Mouse (Mus musculus): Measurements from ENCODE around the gene Gpr107. TPM values are rescaled to one million over a fixed set of nuclear protein-coding genes. Genes with fewer than 3 reads are reported as not detected.

Gpr107 gene
- polyA plus RNA-seq, 1 experiment from 2014 or later, result 28.4 TPM

DNA sequence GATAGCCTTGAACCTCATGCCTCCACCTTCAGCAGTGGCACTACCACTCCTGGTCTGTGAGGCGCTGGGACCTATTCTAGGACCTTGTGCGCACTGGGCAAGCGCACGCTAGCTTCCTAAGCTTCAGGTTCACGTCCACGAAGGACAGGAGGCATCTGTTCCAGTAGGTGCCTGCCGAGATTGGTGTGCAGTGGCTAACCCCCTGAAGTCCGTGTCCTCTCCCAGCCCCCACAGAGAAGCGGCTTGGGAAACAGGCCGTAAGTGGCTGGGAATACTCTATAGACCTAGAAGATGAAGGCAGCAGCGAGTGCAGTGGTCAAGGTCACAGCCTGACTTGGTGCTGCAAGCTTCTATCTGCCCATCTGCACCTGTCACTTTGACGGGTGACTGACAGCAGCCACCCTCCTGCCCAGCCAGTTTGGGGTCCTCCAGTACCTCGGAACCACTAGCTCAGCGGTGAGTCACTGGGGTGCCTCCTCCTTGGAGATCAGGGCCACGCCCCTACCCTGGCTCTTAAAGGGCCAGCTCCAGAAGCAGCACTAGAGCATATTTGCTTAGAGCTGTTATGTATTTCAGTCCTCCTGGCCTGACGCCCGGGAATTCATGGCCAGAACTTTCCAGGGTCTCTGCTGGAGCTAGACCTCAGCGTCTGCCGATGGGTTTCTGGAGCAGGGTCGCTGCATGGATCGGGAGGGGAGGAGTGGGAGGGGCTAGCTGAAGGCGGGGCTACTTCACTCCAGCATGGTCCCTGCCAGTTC lies 106.7 kb downstream of the Gpr107 start:
- 13% methylated on average over 22 of the region's 22 CpGs for WGBS
- Histone ChIP-seq H3K36me3 (ENCODE audit: control insufficient read depth, insufficient read depth, low read length) (no peaks in the 10 kb centered on the region), H3K27me3 (ENCODE audit: control insufficient read depth, insufficient read depth, low read length) (no peaks in the 10 kb centered on the region), H3K4me1 (ENCODE audit: control insufficient read depth, insufficient read depth, low read length) (peaks cover 36% of the 10 kb centered on the region), H3K27ac (ENCODE audit: low read depth, low read length) (no peak overlapping the region), H3K4me3 (ENCODE audit: low read depth, low read length) (peak overlapping the region; percentile 36), H3K4me2 (ENCODE audit: low read depth) (peak overlapping the region; percentile 61), H3K9ac (ENCODE audit: low read length) (peak overlapping the region; percentile 5; the same call in 1 of the 2 replicates), H3K9me3 (ENCODE audit: control insufficient read depth, low read length) (no peaks in the 10 kb centered on the region)
- ATAC-seq (ENCODE audit: insufficient read depth, low FRiP score, low TSS enrichment) (peak; percentile 39; the same call in 1 of the 2 replicates), DNase-seq (ENCODE audit: low spot score) (peak; percentile 61)

GRCm38 (mm10) chr2:31259367-31259920 lies 107.3 kb downstream of the Gpr107 start:
- ATAC-seq (ENCODE audit: insufficient read depth, low FRiP score, low TSS enrichment) (peak; percentile 46; the same call in 1 of the 2 replicates), DNase-seq (ENCODE audit: low spot score) (no peak)
- WGBS, result 25% methylated on average over 9 of the region's 9 CpGs
- Histone ChIP-seq H3K27me3 (ENCODE audit: control insufficient read depth, insufficient read depth, low read length) (no peaks in the 10 kb centered on the region), H3K27ac (ENCODE audit: low read depth, low read length) (no peak overlapping the region), H3K4me3 (ENCODE audit: low read depth, low read length) (peak overlapping the region; percentile 36), H3K4me1 (ENCODE audit: control insufficient read depth, insufficient read depth, low read length) (peaks cover 43% of the 10 kb centered on the region), H3K9ac (ENCODE audit: low read length) (peak overlapping the region; percentile 5; the same call in 1 of the 2 replicates), H3K4me2 (ENCODE audit: low read depth) (peak overlapping the region; percentile 61), H3K9me3 (ENCODE audit: control insufficient read depth, low read length) (no peaks in the 10 kb centered on the region), H3K36me3 (ENCODE audit: control insufficient read depth, insufficient read depth, low read length) (no peaks in the 10 kb centered on the region)

DNA sequence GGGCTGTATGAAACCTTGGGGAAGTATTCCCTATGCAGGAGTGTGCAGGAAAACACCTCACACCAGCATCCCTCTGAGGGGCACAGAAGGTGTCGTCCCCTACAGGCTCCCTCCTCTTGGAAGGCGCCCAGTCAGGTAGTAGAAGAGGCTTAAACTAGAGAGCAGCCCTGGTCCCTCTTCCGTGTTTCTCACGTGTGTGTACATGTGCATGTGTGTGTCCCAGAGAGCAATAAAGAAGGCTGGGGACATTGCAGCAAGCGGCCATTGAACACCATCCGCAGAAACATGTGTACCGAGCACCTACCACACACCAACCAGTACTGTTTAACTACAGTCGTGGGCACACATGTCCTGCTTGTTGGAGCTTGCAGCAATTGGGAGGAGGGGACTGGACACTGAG lies 108.4 kb downstream of the Gpr107 start:
- Histone ChIP-seq H3K4me1 (ENCODE audit: control insufficient read depth, insufficient read depth, low read length) (peaks cover 48% of the 10 kb centered on the region), H3K4me2 (ENCODE audit: low read depth) (no peak overlapping the region), H3K27ac (ENCODE audit: low read depth, low read length) (no peak overlapping the region), H3K4me3 (ENCODE audit: low read depth, low read length) (no peak overlapping the region), H3K9ac (ENCODE audit: low read length) (no peak overlapping the region), H3K27me3 (ENCODE audit: control insufficient read depth, insufficient read depth, low read length) (no peaks in the 10 kb centered on the region), H3K9me3 (ENCODE audit: control insufficient read depth, low read length) (no peaks in the 10 kb centered on the region), H3K36me3 (ENCODE audit: control insufficient read depth, insufficient read depth, low read length) (no peaks in the 10 kb centered on the region)
- 89% methylated on average over 8 of the region's 8 CpGs for WGBS
- ATAC-seq (ENCODE audit: insufficient read depth, low FRiP score, low TSS enrichment) (no peak), DNase-seq (ENCODE audit: low spot score) (no peak)

DNA sequence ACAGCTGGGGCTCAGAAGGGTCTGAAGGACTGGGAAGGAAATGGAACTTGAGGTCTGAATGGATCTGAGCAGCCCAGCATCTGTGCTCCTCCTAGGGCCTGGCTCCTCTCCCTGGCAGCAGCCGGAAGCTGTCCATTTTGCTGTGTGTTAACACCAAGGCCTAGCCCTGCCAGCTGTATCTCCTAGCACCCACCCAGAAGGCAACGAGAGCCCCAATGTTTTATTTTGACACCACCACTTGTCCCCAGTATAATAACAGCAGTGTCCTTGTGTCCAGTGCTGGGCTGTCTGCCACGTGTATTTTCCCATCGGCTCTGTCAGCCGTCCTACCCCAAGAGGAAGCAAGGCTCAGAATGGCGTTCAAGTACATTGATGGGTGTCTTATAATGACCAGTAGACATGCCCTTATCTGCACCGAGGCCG lies 110.9 kb downstream of the Gpr107 start:
- no peak overlapping the region for H3K4me2 ChIP-seq (ENCODE audit: low read depth)
- no peak for ATAC-seq (ENCODE audit: insufficient read depth, low FRiP score, low TSS enrichment)
- 66% methylated on average over 8 of the region's 8 CpGs for WGBS

GRCm38 (mm10) chr2:31263746-31264378 lies 111.7 kb downstream of the Gpr107 start:
- ATAC-seq (ENCODE audit: insufficient read depth, low FRiP score, low TSS enrichment), result no peak

More for the DNA sequence above, 110.9 kb downstream of the Gpr107 start:
- no peak overlapping the region for H3K4me3 ChIP-seq (ENCODE audit: low read depth, low read length)
- no peak for DNase-seq (ENCODE audit: low spot score)
- no peak overlapping the region for H3K27ac ChIP-seq (ENCODE audit: low read depth, low read length)
- no peaks in the 10 kb centered on the region for H3K9me3 ChIP-seq (ENCODE audit: control insufficient read depth, low read length)
- H3K27me3 ChIP-seq (ENCODE audit: control insufficient read depth, insufficient read depth, low read length), result no peaks in the 10 kb centered on the region
- H3K4me1 ChIP-seq (ENCODE audit: control insufficient read depth, insufficient read depth, low read length), result peaks cover 35% of the 10 kb centered on the region
- no peaks in the 10 kb centered on the region for H3K36me3 ChIP-seq (ENCODE audit: control insufficient read depth, insufficient read depth, low read length)
- no peak overlapping the region for H3K9ac ChIP-seq (ENCODE audit: low read length)

GRCm38 (mm10) chr2:31267447-31267846 lies 115.3 kb downstream of the Gpr107 start:
- peak; percentile 27; the same call in 1 of the 2 replicates for ATAC-seq (ENCODE audit: insufficient read depth, low FRiP score, low TSS enrichment)
- H3K27ac ChIP-seq (ENCODE audit: low read depth, low read length), result peak overlapping the region; percentile 20; the same call in 1 of the 2 replicates
- H3K4me3 ChIP-seq (ENCODE audit: low read depth, low read length), result no peak overlapping the region
- H3K27me3 ChIP-seq (ENCODE audit: control insufficient read depth, insufficient read depth, low read length), result no peaks in the 10 kb centered on the region
- 44% methylated on average over 6 of the region's 6 CpGs for WGBS
- H3K4me2 ChIP-seq (ENCODE audit: low read depth), result no peak overlapping the region
- peaks cover 35% of the 10 kb centered on the region for H3K4me1 ChIP-seq (ENCODE audit: control insufficient read depth, insufficient read depth, low read length)
- no peak overlapping the region for H3K9ac ChIP-seq (ENCODE audit: low read length)
- peak; percentile 41 for DNase-seq (ENCODE audit: low spot score)
- H3K9me3 ChIP-seq (ENCODE audit: control insufficient read depth, low read length), result no peaks in the 10 kb centered on the region
- no peaks in the 10 kb centered on the region for H3K36me3 ChIP-seq (ENCODE audit: control insufficient read depth, insufficient read depth, low read length)

More at GRCm38 (mm10) chr2:31263746-31264378, 111.7 kb downstream of the Gpr107 start:
- Histone ChIP-seq H3K9me3 (ENCODE audit: control insufficient read depth, low read length) (no peaks in the 10 kb centered on the region), H3K4me2 (ENCODE audit: low read depth) (no peak overlapping the region), H3K27me3 (ENCODE audit: control insufficient read depth, insufficient read depth, low read length) (no peaks in the 10 kb centered on the region), H3K9ac (ENCODE audit: low read length) (no peak overlapping the region), H3K27ac (ENCODE audit: low read depth, low read length) (peak overlapping the region; percentile 44; the same call in 1 of the 2 replicates), H3K36me3 (ENCODE audit: control insufficient read depth, insufficient read depth, low read length) (no peaks in the 10 kb centered on the region), H3K4me1 (ENCODE audit: control insufficient read depth, insufficient read depth, low read length) (peaks cover 37% of the 10 kb centered on the region), H3K4me3 (ENCODE audit: low read depth, low read length) (no peak overlapping the region)
- DNase-seq (ENCODE audit: low spot score), result no peak
- WGBS, result 61% methylated on average over 10 of the region's 10 CpGs

Other genes with a start within 250 kb of the Gpr107 start
- gene Ptges, start 222.5 kb upstream of the Gpr107 start, polyA plus RNA-seq (2014; fragmentation: Nextera tagmentation; extraction: Ambion mirVana), result 2.6 and 4.3 TPM in 2 replicates
- gene Tor1b, start 199.4 kb upstream of the Gpr107 start, polyA plus RNA-seq (2014; fragmentation: Nextera tagmentation; extraction: Ambion mirVana), result 20.7 and 22.7 TPM in 2 replicates
- gene Tor1a, start 184.4 kb upstream of the Gpr107 start, polyA plus RNA-seq (2014; fragmentation: Nextera tagmentation; extraction: Ambion mirVana), result 71.0 and 81.8 TPM in 2 replicates
- 62.4 and 70.7 TPM in 2 replicates for gene BC005624, start 170.1 kb upstream of the Gpr107 start, polyA plus RNA-seq (2014; fragmentation: Nextera tagmentation; extraction: Ambion mirVana)
- 17.9 and 18.2 TPM in 2 replicates for gene Usp20, start 170.0 kb upstream of the Gpr107 start, polyA plus RNA-seq (2014; fragmentation: Nextera tagmentation; extraction: Ambion mirVana)
- 15.4 and 17.6 TPM in 2 replicates for gene Fnbp1, start 10.3 kb upstream of the Gpr107 start, polyA plus RNA-seq (2014; fragmentation: Nextera tagmentation; extraction: Ambion mirVana)
- 84.4 and 95.5 TPM in 2 replicates for gene Ncs1, start 93.5 kb downstream of the Gpr107 start, polyA plus RNA-seq (2014; fragmentation: Nextera tagmentation; extraction: Ambion mirVana)
- 0.17 and 0.23 TPM in 2 replicates for gene Hmcn2, start 162.1 kb downstream of the Gpr107 start, polyA plus RNA-seq (2014; fragmentation: Nextera tagmentation; extraction: Ambion mirVana)

All from neural tube, embryonic 11.5 days (tissue).